Mouse (Mus musculus): ENCODE results near the gene Inpp5e.

DNA sequence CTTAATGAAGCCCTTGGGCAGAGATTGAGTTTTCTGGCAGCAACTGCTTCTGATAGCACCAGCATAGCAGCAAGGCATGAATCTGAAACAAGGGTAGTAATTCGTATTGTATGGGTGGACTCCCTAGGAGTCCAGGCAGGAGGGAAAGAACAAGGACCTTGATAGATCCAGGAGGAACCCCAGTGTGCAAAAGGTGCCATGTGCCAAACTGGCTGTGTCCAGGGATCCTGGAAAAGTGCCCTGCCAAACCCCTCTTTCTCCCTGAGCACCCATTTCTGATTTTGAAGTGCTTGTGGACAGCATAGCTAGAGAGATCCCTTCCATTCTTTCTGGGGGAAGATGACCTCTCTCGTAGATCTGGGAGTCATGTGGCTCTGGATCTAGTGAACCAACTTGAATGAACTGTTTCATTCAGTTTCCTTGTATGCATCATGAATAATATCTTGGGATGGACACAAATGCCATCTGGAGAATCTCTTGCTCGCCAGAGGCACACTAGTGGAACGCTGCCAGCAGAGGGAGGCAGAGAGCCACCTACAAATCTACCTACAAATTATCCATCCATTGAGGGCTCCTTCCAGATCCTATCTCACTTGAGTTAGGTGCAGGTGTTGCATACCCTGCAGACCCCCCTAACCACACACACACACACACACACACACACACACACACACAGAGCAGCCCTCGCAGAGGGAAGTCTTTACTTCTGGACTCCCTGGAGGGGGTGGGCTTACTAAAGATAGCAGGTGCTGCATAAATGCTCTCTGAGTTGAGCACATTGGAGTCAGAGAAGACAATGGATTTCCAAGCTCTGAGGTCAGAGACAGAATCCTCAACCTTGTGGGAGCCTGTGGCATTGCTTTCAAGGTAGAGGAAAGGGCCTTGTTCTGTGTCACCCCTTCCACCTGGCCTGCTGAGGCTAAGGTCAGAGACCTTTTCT, 40.4 kb upstream of the Inpp5e start:
- TF ChIP-seq CTCF (IDR thresholded peaks at IDR 0.05; ENCODE audit: borderline replicate concordance, insufficient read depth, low read depth, low read length) (peak; percentile 93), POLR2A (IDR thresholded peaks at IDR 0.05; ENCODE audit: borderline replicate concordance, insufficient read depth, low read length) (no peak)
